Mouse (Mus musculus) 416B (cell line): ENCODE measurements around the gene Mmp21.

Source experiments
- DNase-seq: peaks from one replicate; pipeline ENCODE4 v3.0.0; 2011; ENCODE audit warnings: low read depth

Mmp21 gene

GRCm38 (mm10) chr7:133662467-133662866 is 17.4 kb downstream of the Mmp21 start:
- no peak for DNase-seq

GRCm38 (mm10) chr7:133645716-133646115 is 34.1 kb downstream of the Mmp21 start:
- DNase-seq = no peak

- DNase-seq = no peak
Observed at GRCm38 (mm10) chr7:133638821-133639220, 41.0 kb downstream of the Mmp21 start.

DNA sequence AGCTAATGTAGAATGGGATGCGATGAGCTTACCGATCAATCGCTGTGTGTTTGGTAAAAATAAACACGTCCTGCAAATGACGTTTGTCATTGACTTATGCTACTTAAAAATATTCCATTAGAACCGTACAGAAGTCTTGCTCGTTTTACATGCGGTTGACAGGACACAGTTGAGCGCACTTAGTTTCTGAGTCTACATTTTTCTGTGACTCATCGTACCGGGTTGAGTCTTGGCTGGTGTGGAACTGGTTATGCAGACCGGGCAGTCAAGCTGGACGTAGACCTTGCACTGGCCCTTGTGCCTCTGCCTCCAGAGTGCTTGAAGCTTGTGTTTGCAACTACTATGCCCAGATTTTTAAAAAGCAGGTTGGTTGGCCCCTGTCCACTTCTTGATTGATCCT is 41.6 kb downstream of the Mmp21 start:
- peak; percentile 67 for DNase-seq

DNA sequence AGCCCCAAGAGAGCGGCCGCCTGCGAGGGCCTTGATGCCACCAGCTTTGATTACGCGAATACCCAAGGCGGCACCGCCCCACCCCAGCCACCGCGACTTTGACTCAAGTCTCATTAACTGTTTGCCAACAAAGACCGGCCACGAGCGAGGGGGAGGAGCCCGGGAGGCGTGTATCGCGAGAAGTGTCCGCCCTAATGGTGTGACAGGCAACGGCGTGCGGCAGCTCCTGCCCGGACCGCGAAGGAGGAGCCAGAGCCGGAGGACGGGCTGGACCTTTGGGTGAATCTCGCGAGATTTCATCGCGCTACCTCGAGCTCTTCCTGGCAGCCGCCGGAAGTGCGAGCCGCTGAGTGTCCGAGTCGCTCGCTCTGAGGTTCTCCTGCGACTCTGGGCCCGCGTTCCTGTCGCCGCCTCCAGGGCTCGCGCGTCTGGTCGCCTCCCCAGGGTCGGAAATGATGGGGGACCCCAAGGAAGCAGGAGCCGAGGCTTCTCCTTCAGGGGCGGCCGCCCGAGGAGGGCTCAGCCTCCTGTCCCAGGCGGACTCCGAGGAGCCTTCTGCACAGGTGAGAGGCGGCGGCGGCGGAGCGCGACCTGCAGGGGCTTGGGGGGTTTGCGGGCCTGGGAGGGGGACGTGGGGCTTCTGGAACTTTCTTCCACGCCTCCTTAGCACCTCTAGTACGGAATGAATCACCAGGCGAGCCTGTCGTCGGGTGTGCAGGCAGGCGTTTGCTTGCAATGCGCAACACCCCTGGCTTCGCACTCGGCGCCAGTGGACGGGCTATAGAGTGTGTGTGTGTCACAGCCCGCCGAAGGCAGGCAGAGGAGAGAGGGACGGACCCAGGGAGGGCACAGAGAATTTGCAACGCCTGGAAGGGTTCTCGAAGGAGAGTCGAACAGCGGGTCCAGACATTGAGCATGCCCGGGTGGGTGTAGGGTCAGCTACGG is 42.2 kb downstream of the Mmp21 start, which contains the start of gene Edrf1:
Edrf1 (plus strand) TSS at position 183 of the 945 bp plus-strand sequence.
- peak; percentile 99 for DNase-seq

DNA sequence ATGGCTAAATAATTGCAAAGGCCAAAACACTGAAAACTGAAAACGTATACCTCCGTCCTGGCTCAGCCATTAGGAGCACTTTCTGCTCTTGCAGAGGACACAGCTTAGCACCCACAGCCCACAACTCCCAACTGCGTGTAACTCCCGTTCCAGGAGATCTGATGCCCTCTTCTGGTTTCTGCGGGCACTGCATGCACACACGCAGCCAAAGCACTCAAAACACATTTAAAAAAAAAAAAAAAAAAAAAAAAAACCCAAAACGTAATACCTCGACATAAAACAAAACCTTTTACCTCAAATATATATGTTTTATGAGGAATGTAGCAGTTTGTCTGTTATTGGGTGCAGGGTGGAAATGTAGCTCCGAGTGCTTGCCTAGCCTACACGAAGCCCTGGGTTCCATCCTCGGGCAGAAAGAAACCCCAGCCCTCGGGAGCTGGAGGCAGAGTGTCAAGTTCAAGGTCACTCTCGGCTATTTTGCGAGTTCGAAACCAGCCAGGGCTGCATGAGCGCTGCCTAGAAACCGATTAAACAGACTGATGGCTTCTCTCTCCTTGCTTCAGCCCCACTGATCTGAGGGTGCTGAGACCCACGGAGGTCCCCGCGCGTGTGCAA is 43.0 kb downstream of the Mmp21 start:
- peak; percentile 92 for DNase-seq

DNA sequence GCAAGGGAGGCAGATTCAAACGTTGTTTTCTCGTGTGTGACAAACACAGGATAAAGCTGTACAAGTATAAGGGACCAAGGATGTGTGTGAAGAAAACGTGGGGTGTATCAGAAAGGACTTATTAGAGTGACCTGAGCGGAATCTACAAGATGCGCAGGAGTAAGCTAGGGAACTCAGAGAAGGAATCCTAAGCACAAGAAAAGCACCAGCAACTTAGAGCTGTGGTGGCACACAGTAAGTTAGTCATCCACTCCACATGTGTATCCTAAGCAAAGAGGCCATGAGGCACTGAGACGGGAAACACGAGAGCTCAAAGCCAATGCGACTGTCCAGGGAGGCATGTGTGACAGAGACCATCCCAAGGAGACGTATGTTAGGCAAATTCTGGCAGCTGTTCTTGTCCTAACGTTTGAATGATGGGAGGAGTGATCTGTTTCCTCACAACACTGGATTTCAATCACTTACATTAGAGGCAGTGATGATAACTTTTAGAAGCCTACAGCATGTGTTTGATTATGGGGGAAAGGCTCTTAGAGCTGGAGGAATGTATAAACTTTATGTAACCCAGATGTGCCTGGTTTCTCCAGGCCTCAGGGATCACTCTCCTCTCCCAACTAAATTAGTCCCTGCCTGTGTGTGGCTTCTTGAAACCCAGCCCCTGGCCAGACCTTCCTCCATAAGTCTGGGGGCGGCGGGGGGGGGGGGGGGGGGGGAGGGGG is 44.8 kb downstream of the Mmp21 start:
- no peak for DNase-seq

DNA sequence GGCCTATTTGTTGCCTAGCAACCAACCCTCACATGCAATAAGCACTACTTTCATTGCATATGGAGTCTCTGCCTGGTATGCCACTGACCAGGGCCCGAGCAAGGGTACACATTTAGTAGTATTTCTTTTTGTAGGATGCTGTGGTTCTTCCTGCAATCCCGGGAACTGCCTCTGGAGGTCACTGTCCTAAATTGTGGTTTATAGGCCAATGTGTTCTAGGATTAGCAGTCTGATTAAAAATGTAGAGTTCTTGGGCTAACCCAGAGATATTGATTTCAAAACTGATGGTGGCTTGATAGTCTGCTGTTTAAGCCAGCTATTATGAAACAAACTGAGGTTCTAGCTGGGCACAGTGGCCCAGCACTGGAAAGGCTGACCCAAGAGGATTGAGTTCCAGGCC is 47.4 kb downstream of the Mmp21 start:
- DNase-seq = peak; percentile 69

DNA sequence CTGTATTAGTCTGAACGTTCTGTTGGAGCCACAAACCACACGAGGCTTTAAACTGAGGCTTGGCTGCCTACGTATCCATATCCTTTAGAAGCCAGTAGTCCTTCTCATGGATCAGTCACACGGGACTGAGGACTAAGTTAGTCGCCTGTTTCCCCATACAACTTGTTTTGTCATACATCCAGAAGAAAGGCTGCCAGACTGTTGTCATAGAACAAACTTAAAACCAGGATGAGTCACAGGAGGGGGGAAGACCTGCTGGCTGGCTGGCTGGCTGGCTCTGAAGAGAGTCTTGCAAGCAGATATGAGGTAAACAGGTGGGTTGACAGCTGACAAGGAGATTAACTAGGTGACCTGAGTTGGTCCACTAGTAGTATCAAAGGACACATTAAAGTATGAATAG is 49.0 kb downstream of the Mmp21 start:
- DNase-seq = peak; percentile 23

GRCm38 (mm10) chr7:133627184-133627936 is 52.5 kb downstream of the Mmp21 start:
- DNase-seq = no peak
